Mouse (Mus musculus) T-helper 2 cell (primary cell): ENCODE measurements at regions not wholly inside any gene's neighbourhood (a gene's known extent, or its start where the extent isn't known, plus 50 kb on each side); places are given as distances from the start of the nearest gene placed in this dataset.

Experiments used
- in situ Hi-C: fragments of 300-600 bp; cut with MboI, MseI; formaldehyde crosslinking; loops from one replicate; pipeline ENCODE4 v1.15.1; 2025; ENCODE audit warnings: high pct_unique_total_duplicates

DNA sequence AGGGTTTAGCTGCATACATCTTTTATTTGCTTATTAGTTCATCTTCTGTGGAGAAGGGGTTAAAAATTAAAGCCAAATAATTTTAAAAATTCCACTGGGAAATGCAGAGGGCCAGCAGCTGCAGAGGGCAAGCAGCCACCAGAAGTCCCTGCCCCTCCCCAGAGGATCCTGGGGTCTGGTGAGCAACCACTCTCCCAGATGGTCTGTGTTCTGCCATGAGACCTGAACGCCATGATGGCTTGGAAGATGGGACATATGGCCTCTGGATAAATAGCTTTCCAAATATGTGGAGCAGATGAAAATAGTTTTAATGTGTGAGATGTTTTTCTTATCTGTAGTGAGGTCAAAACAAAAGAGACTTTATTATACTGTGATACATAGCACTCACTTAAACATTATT is 326.1 kb upstream of the Gm5148 start:
- in situ Hi-C loops: loop anchor here (5.0 kb wide), 1 partner anchor 33 kb away; no protein-coding TSS in a partner anchor

DNA sequence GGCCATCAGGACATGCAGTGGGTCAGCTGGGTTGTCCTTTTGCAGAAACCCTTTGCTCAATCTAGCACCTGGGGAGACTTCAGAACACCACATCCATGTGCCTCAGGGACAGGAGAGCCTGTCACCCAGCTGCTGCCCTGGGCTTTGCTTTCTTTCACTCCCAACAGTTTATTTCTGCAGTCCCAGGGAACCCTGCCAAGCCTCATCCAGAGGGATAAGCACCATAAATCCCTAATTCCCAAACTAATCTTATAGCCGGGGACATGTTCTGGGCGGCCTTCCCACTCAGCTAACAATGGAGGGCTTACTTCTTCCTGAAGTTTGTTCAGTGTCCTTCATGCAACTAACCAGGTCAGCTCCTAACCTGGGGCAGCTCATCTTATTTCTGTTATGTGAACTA is 325.0 kb upstream of the Gm5148 start:
- in situ Hi-C loops: no loop called here

DNA sequence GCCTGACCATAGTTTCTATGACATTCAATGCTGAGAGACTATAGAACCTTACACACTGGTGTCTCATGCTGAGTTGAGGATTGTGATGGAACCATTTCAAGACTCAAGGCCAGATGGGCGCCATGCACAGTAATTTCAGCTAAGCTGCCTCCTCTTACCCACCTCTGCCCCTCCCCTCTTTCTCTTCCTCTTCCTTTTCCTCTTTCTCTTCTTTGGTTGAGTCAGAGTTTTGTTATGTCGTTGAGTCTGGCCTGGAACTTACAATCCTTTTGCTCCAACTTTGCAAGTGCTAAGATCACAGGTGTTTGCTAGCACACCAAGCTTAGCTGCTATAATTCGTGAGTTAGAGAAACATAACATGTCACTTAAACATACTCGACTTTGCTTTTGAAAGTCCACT is 323.2 kb upstream of the Gm5148 start:
- in situ Hi-C loops: no loop called here

DNA sequence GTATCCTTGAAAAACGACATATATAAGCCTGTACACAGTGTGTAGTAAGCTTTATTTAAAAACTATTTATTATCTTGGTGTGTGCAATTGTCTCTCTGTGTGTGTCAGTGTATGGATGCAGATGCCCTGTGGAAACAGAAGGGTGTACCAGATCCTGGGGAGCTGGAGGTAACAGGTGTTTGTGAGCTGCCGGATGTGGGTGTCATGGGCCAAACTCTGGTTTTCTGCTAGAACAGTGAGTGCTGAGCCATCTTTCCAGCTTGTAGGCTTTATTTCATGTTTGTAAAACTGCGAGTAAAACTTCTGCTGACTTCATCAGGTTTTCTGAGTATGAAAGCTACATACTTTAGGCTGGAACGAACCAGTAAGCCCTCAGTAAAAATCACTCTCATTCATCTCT is 322.3 kb upstream of the Gm5148 start:
- in situ Hi-C loops: no loop called here

DNA sequence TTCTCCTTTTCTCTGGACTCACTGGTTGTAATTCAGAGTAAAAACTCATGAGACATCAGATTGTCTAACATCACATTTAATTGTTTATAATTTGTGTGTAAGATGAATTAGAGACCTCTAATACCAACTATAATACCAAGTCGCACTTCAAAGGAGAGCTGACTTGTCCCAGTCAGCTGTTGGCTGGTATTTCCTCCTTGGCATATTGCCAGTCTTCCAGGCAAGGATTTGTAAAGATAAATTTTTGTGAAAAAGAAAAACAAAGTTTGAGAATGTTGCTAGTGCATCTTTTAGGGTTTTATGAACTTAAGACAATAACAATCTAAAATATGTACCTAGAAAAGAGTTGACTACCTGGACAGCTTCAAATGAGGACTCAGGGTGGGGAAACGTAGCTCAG is 321.7 kb upstream of the Gm5148 start:
- in situ Hi-C loops: no loop called here

DNA sequence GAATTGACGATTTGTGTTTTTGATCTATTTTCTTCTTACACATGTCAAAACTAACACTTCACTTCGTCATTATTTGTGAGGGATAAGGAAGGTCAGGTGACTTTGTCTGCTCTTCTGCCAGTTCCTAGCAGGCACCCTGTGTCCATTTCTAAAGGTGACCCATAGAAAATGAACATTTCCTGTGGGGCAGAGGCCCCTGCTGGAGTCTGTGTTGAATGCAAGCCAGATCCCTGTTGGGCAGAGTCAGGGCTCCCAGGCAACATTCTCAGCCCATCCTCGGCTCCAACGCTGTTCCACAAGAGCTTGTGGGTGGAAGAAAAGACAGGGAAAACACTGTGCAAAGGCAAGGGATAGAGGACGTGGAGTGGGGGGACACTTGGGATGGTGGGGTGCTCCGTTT is 321.2 kb upstream of the Gm5148 start:
- in situ Hi-C loops: no loop called here

DNA sequence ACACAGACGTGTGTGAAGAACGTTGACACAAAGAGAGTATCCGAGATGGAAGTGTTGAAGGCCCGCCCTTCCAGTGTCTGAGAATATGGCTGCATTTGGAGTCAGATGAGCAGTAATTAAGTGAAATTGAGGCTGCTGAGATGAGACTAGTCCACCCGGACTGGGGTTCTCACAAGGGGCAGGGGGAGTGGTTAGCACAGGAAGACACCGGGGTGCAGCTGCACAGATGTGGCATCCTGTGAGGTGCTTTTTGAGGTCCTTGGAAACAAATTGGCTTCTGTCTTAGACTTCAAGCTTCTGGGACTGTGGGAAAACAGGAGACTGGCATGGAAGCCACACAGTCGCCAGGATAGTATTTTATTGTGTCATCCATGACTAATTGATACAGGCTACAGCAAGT is 320.0 kb upstream of the Gm5148 start:
- in situ Hi-C loops: no loop called here

DNA sequence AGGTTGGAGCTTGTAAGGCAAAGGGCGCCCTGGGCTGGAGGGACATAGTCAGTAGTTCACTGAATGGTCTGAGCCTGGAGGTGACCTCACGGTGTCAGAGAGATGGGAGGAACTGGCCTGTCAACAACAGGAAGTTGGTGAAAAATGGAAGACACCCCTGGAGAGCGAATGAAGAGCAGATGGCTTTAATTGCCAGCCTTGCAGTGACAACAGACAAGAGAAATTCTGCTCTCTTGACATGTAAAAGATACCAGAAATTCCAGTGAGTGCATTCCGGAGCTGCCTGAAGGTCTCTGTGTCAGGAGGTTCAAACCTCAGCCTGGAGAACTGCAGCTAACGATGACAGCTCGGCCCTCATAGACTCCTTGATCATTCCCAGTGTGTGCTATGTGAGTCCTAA is 318.3 kb upstream of the Gm5148 start:
- in situ Hi-C loops: no loop called here

DNA sequence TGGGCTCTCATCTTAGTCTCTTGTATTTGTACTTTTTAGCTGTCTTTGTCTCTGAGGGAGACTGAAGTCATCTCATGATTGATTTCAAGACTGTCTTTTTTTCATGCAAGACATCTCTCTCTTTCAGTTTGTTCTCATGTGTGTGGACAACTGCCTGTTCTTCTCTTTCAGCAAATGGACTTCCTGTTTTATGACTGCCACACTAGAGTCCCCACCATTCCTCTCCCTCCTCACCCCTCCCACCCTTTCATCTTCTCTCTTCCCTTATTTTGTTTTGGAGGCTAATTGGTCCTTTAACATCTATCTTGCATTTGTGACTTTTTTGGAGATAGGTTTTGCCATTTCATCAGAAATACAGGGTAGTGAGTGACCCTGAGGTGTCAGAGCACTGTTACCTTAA is 311.8 kb upstream of the Gm5148 start:
- in situ Hi-C loops: no loop called here

DNA sequence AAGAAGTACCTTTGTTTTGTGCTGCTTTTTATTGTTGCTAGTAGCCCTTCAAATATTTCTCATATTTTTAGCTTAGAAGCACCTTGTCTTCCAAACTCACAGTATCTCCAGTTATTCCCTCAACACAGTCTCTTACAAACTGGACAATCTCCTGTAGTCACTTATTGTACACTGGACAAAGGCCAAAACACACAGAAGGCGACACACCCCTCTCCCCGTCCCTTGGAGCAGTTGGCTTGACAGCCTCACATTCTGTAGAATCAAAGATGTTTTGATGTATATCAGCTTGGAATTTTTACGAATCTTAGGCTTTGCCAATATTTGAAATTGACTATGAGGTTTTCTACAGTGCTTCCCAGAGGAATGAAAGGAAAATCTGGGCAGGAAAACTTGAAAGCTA is 309.8 kb upstream of the Gm5148 start:
- in situ Hi-C loops: no loop called here

DNA sequence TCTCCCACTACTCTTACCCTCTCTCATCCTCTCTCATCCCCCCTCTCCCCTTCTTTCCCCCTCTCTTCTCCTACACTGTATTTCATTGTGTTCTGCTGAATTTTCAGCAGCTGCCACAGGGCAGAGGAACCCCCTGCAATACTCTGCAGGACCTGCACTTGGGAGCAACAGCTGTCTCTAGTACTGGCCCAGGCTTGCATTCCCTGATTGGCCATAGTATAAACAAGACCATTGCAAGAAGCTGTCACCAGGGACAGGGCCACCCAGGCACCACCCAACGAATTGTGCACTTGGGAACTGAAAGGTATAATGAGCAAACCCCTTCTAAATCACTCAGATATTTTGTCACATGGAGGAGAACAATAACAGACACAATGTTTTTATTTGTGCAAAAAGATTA is 290.5 kb upstream of the Gm5148 start:
- in situ Hi-C loops: loop anchor here (5.0 kb wide), 1 partner anchor 38 kb away; no protein-coding TSS in a partner anchor

DNA sequence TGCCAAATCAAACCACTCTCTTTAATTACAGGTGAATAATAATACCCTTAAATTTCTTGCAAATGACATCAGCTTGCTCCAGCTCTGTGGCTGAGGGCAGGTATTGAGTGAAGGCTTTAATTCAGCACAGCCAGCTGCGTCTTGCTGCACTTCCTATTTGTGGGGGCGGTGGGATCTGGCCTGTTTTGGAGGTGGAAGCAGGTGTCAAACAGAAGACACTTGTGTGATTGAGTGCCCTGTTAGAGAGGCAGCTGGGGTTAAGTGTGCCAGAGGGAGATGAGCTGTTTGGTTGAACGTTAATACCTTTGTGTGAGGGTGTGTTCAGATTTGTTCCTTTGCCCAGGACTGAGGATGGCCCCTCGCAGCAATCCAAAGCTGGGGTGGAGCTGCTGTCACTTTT is 284.9 kb upstream of the Gm5148 start:
- in situ Hi-C loops: no loop called here

DNA sequence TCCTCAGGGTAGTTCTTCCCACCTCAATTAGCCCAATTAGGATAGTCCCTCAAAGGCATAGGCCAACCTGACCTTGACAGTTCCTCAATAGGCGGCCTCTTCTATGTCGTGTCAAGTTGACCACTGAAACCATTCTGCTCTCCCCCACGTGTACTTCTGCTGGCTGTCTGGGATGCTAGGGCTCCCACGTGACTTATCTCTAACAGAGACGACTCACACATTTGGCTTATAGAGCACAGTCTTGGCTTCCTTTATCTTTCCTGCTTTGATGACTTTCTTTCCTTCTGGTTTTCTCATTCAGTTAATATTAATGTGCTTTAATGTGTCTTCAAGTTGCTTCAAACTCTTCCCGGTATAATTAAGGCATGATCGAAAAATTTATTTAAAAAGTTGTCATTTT is 284.0 kb upstream of the Gm5148 start:
- in situ Hi-C loops: no loop called here

DNA sequence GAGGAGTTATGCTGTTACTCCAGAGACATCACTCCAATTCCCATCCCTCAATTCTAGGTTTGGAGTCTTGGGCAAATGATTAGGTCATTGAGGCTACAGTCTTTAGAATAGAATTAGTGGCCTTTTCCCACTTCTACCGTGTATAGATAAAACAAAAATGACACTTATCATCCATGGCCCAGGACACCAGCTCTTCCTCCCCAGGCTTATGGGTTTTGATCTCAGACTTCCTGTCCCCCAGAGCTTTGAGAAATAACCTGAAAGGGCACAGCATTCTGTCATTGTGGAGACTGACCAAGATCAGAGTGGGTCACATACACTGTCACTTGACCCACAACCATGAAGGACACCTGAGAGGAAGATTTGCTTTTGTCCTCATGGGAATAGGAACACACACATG is 283.3 kb upstream of the Gm5148 start:
- in situ Hi-C loops: no loop called here

DNA sequence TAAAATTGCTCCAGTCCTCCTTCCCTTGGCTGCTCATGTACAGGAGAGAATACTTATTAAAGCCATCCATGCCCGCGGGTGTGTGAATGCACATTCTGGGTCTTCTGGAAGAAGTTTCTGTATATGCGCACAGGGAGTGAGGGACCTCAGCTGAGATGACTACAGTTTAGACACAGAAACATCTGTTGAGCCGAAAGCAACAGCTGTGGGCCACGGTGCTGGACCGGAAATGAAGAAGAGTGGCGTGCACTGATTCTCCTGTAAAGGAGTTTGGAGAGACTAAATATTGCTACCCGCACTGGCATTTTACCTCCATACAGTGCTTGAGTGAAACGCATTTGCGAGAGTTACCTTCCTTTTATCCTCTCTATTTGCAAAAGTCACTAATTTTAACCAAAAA is 278.0 kb upstream of the Gm5148 start:
- in situ Hi-C loops: no loop called here

DNA sequence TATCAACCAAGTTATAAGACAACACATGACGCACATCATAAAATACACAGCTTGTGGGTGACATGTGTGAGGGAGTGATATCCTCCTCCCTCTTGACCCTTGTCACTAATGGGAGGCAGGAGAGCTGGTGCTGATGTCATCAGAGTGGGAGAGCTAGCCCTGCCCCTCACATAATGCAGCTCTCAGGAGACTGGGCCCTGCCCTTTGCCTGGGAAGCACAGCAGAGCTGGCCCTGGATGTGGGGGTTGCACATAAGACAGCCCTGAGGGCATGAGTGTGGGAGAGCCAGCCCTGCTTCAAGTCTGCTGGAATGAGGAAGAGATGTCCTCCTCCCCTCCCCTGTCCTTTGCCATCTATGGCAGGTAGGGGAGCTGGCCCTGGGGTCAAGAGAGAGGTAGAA is 275.5 kb upstream of the Gm5148 start:
- in situ Hi-C loops: no loop called here

DNA sequence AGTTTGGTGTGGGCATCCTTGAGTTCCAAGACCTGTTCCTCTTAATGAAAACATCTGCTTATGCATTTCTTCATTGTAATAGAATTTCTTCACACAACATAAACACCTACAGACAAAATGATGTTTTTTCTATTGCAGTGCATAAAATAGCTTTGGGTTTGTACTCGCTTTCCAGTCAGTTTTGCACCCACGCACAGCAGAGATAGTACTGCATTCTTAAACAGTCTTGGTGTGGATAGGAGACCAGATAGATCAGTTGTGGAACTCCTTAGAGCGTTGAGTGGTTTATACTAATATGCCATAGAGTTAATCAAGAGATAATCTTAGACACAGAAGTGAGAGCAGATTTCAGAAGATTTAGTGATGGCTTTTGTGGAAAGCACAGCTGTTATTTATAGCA is 273.7 kb upstream of the Gm5148 start:
- in situ Hi-C loops: no loop called here

DNA sequence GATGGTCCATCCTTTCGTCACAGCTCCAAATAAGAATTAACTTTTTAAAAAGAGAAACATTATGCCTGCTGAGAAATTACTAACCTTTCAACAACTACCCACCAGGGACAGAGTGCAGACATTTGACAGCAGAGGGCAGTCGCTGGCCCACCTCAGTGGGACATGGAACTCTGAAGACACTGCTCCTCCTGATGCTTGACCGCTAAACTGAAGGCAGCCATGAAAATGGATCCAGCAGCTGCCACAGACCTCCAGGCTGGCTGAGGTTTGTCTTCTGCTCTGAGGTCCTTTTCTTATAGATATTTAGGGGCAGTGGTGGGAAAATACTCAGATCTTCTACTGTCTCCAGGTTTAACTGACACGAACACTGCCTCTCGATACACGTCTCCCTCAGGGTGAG is 265.7 kb upstream of the Gm5148 start:
- in situ Hi-C loops: no loop called here

DNA sequence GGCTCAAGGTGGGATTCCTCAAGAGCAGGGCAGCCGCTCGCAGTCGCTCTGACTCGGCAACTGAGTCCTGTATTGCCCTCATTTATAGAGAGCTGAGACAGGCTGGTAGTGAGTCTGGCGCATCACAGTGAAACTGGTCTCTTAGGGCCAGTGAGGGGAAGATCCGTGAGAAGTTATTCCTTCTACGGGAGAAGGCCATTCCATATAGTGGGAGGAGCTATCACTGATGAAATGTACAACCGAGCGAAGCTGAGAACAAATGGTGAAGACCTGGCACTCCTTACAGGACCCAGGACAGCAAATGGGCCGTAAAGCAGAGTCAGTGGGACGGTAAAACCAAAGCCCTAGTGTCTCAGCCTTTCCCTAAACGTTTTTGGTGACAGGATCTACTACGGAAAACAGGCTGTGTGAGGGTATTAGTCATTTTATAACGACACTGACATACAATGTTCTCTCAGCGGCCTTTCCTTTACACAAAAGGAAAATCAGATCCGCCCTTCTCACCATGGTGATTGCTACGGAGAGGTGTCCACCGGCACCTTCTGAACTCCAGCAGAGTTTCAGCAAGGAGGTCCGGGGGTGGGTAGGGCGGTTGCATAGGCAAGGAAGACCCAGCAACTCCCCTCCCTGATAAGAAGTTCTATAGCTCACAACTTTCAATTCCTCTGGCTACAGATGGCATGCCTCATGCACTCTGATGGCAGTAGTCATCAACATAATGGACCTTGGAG is 263.6 kb upstream of the Gm5148 start:
- in situ Hi-C loops: no loop called here

DNA sequence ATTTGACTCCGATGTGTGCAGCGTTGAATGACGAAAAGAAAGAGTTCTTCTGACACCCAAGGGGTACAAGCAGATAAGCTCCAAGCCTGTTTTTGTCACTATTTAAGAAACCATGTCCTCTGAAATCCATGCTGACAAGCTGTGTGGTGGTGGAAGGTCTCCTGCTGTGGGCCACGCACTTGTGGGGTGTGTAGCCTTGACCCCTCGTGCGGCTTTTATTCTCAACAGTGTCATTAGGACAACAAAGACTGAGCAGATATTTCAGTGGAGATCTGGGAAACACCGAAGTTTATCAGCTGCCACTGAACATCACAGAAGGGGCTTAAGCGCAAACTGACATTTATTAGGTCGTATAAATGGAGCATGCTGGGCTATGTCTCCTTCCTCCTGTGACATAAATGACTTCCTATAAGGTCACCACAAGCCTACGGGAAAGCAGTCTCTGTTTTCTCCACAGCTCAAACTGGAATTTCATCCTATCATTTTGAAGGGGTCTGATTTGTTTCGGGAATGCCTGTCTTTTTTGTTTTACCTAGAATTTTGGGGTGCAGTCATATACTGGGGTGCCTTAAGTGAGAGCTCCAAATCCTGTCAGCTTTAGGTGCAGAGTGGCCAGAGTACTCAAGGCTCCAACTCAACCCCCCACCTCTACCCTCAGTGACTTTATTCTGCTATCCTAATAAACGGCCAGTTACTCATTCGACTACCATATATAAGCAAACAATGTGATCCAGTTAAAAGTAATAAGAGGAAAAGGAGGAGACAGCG is 262.9 kb upstream of the Gm5148 start:
- in situ Hi-C loops: no loop called here

DNA sequence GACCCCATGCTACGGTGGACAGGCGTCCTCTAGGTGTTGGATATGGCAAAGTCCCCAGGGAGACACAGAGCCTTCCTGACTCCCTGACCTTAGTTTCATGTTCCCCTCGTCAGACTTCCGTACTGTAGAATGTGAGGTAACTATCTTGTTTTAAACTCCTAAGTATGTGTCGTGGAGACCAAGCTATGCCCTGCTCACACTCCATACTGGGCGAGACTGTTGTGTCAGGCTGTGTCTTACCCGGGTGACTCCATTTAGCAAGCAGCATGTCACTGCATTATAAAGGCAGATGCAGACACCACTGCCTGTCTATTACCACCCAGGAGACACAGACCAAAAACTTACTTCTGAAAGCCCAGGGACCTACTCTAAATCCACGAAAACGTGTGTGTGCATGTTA is 260.4 kb upstream of the Gm5148 start:
- in situ Hi-C loops: no loop called here

DNA sequence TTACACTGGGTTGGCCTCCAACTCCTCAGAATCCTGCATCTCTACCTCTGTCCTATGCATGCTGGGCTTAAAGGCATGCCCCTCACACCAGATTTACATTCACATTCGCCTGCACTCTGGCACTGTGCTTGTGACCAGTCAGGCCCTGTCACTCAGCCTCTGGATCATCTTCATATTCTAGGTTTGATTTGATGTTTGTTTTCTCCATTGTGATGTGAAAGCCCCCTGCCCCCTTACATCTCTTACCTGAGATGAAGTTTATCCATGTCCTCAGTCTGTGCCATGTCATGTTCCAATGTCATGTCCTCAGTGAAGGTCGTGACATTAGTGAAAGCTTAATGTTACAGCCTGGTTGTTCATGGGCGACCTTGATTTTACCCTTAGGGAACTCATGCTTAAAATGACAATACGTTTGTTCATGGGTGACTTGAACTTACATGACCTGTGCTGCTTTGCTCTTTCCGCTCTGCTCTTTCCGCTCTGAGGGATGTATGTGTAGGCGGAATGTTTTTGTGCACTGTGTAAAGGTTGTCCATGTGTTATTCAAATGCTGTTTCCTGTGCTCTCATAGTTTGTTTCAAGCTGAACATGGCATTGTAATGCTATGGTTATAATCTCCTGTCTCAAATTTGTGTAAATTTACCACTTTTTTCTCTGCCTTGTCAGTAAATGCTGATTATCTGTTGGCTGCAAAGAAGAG is 257.3 kb upstream of the Gm5148 start:
- in situ Hi-C loops: no loop called here

DNA sequence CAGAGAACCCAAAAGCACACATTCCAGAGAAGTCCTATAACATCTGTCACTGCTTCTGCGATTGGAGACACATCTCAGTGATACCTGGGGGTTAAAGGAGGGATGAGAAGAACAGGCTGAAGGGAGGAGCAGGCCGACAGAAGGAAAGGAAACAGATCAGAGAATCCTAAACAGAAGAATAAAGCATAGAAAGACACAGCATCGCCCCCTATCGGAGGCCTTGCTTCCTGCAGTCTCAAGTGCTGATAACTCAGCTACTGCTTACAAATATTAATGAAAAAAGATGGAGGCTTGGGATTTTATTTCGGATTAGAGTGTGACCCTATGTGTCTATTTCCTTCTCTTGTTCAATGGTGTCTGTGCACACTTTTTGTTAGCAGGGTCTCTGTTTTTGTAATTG is 255.6 kb upstream of the Gm5148 start:
- in situ Hi-C loops: loop anchor here (5.0 kb wide), 1 partner anchor 338 kb away; no protein-coding TSS in a partner anchor
